Mouse (Mus musculus) ES-E14 (cell line): ENCODE data around the gene Cux1. TPM values are rescaled to one million over a fixed set of nuclear protein-coding genes. Genes with fewer than 3 reads are reported as not detected.

ENCODE experiments used
- DNase-seq: peaks from one replicate; pipeline ENCODE4 v3.0.0-alpha.2; 2013; ENCODE audit warnings: low read depth, low spot score
- H3K27ac ChIP-seq: 2 replicates; pipeline ENCODE4 v1.5.1; 2012; ENCODE audit warnings: low read depth, mild to moderate bottlenecking, low read length, moderate library complexity, mixed read lengths; ENCODE audit not compliant: poor library complexity, insufficient read depth, severe bottlenecking
- H3K36me3 ChIP-seq: 2 replicates; pipeline ENCODE4 v1.6.1; 2012; ENCODE audit warnings: mild to moderate bottlenecking, low read length, moderate library complexity, mixed read lengths; ENCODE audit not compliant: control insufficient read depth, poor library complexity, insufficient read depth, severe bottlenecking
- H3K4me1 ChIP-seq, 2 experiments: fragments of 150-350 bp in 1 of 2; sonication (generic) in 1 of 2; 2 replicates each; pipeline ENCODE4 v1.6.1; 2012; ENCODE audit warnings: low read length in 2 of 2, mild to moderate bottlenecking in 1 of 2, mixed read lengths in 1 of 2; ENCODE audit not compliant: control insufficient read depth in 2 of 2, insufficient read depth in 2 of 2, poor library complexity in 1 of 2
- H3K4me3 ChIP-seq, 2 experiments: fragments of 150-350 bp in 1 of 2; sonication (generic) in 1 of 2; 2 replicates each; pipeline ENCODE4 v1.5.1; 2012; ENCODE audit warnings: low read length in 2 of 2, low read depth in 1 of 2, mild to moderate bottlenecking in 1 of 2, mixed read lengths in 1 of 2; ENCODE audit not compliant: insufficient read depth in 1 of 2, poor library complexity in 1 of 2, severe bottlenecking in 1 of 2
- H3K9ac ChIP-seq: 2 replicates; pipeline ENCODE4 v1.6.1; 2012; ENCODE audit warnings: low read depth, mild to moderate bottlenecking, low read length, mixed read lengths; ENCODE audit not compliant: poor library complexity, insufficient read depth, severe bottlenecking
- H3K9me3 ChIP-seq: fragments of 150-350 bp; sonication (generic); 2 replicates; pipeline ENCODE4 v1.6.1; 2012; ENCODE audit warnings: low read depth, mild to moderate bottlenecking, low read length; ENCODE audit not compliant: control insufficient read depth, insufficient read depth
- CHD2 ChIP-seq: IDR thresholded peaks from 2 replicates; pipeline ENCODE4 v1.6.1; 2014; ENCODE audit warnings: mild to moderate bottlenecking, low read depth, low read length, inconsistent platforms
- HCFC1 ChIP-seq: IDR thresholded peaks from 2 replicates; pipeline ENCODE4 v1.6.1; 2012; ENCODE audit warnings: low read length, inconsistent platforms, borderline replicate concordance; ENCODE audit not compliant: insufficient read depth
- MAFK ChIP-seq: IDR thresholded peaks from 2 replicates; pipeline ENCODE4 v1.6.1; 2014; ENCODE audit warnings: mild to moderate bottlenecking, low read depth, low read length, inconsistent platforms; ENCODE audit not compliant: insufficient read depth
- ZC3H11A ChIP-seq: IDR thresholded peaks from 2 replicates; pipeline ENCODE4 v1.6.1; 2012; ENCODE audit warnings: low read depth, mild to moderate bottlenecking, inconsistent platforms, low read length, borderline replicate concordance
- ZNF384 ChIP-seq: IDR thresholded peaks from 2 replicates; pipeline ENCODE4 v1.6.1; 2012; ENCODE audit warnings: low read depth, low read length, inconsistent platforms
- in situ Hi-C, 2 experiments: fragments of 600-800 bp; cut with MboI; formaldehyde crosslinking; loops; one replicate each; pipeline ENCODE4 v1.15.1; 2025; ENCODE audit warnings: low sequenced_read_pairs in 2 of 2, inconsistent platforms in 1 of 2; ENCODE audit not compliant: unreplicated experiment in 2 of 2
- total RNA-seq: library from RNA; depleted of rRNA; stranded (reverse); fragments of 300-350 nt; gene quantifications from 2 replicates; pipeline ENCODE4 v1.2.3, GENCODE M21; 2012

Cux1 gene
- total RNA-seq, 1 experiment = 23.6 TPM

GRCm38 (mm10) chr5:136556328-136557262 is 10.7 kb downstream of the Cux1 start:
- Histone ChIP-seq H3K4me1 (peaks cover 9 to 31% of the 10 kb centered on the region in 2 experiments; a peak in 3 of 4 replicates), H3K27ac (no peak overlapping the region), H3K9ac (no peak overlapping the region), H3K36me3 (no peaks in the 10 kb centered on the region; the same call in 1 of the 2 replicates), H3K4me3 (no peak overlapping the region), H3K9me3 (no peaks in the 10 kb centered on the region)
- TF ChIP-seq ZC3H11A = no peak
- TF ChIP-seq CHD2 = no peak
- no peak for TF ChIP-seq HCFC1
- no peak for TF ChIP-seq MAFK
- TF ChIP-seq ZNF384 = no peak
- no peak for DNase-seq
- in situ Hi-C loops = no loop called here

GRCm38 (mm10) chr5:136555703-136556102 is 11.6 kb downstream of the Cux1 start:
- no peak overlapping the region for H3K27ac ChIP-seq
- TF ChIP-seq CHD2 (no peak), HCFC1 (no peak), MAFK (no peak), ZC3H11A (no peak), ZNF384 (no peak)
- H3K9ac ChIP-seq = no peak overlapping the region
- no peak overlapping the region for H3K4me3 ChIP-seq
- H3K4me1 ChIP-seq = peaks cover 5 to 36% of the 10 kb centered on the region in 2 experiments; a peak in 3 of 4 replicates
- H3K9me3 ChIP-seq = no peaks in the 10 kb centered on the region
- no peak for DNase-seq
- in situ Hi-C loops = no loop called here
- no peaks in the 10 kb centered on the region; the same call in 1 of the 2 replicates for H3K36me3 ChIP-seq

- Histone ChIP-seq H3K36me3 (no peaks in the 10 kb centered on the region; the same call in 1 of the 2 replicates), H3K9ac (no peak overlapping the region), H3K9me3 (no peaks in the 10 kb centered on the region), H3K4me3 (no peak overlapping the region), H3K27ac (no peak overlapping the region), H3K4me1 (peaks cover 6 to 38% of the 10 kb centered on the region in 2 experiments; a peak in 3 of 4 replicates)
- TF ChIP-seq MAFK = no peak
- no peak for TF ChIP-seq CHD2
- TF ChIP-seq ZNF384 = no peak
- TF ChIP-seq ZC3H11A = no peak
- TF ChIP-seq HCFC1 = no peak
- DNase-seq = no peak
- in situ Hi-C loops = no loop called here
These were observed 14.5 kb downstream of the Cux1 start for GRCm38 (mm10) chr5:136552832-136553231.

DNA sequence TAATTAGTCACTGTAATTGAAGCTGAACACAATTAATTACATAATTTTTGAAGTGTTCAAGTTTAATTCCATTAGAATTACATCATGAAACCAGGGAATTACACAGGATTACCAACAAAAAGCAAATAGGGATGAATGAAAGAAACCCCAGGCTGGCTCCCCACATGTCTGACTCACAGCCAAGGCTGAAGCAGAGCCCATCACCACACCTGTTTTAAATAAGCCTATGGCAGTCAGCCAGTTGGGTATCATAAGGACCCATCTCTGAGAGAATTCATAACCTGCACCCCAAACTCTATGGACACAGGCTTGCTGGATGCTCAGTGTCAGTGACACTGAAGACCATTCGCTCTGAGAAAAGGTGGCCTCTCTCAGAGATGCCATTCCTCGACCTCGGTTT is 15.2 kb downstream of the Cux1 start:
- in situ Hi-C loops = no loop called here

More for the DNA sequence above, 15.2 kb downstream of the Cux1 start:
- Histone ChIP-seq H3K9ac (no peak overlapping the region), H3K9me3 (no peaks in the 10 kb centered on the region), H3K36me3 (no peaks in the 10 kb centered on the region), H3K4me3 (no peak overlapping the region), H3K27ac (no peak overlapping the region), H3K4me1 (peaks cover 6 to 34% of the 10 kb centered on the region in 2 experiments; a peak in 3 of 4 replicates)
- TF ChIP-seq CHD2 (no peak), ZC3H11A (no peak), ZNF384 (no peak), HCFC1 (no peak), MAFK (no peak)
- no peak for DNase-seq
